Mouse (Mus musculus) adrenal gland, adult 8-10 months (tissue): ENCODE data around the gene Scrn1. TPM values are rescaled to one million over a fixed set of nuclear protein-coding genes. Genes with fewer than 3 reads are reported as not detected.
A peak's percentile ranks its signal among the peaks of the same experiment; 100 is the strongest.

Experiments used
- DNase-seq: peaks from one replicate; pipeline ENCODE4 v3.0.0; 2022
- total RNA-seq, 4 experiments: library from RNA; stranded (reverse); gene quantifications; 2 replicates each; pipeline ENCODE4 v1.2.4; 2022

Scrn1 gene
- total RNA-seq, 4 experiments from 2014 or later = 34.1 to 73.9 (median 49.6) TPM

GRCm38 (mm10) chr6:54565012-54565411 lies 1.3 kb downstream of the Scrn1 start:
- DNase-seq = no peak

DNA sequence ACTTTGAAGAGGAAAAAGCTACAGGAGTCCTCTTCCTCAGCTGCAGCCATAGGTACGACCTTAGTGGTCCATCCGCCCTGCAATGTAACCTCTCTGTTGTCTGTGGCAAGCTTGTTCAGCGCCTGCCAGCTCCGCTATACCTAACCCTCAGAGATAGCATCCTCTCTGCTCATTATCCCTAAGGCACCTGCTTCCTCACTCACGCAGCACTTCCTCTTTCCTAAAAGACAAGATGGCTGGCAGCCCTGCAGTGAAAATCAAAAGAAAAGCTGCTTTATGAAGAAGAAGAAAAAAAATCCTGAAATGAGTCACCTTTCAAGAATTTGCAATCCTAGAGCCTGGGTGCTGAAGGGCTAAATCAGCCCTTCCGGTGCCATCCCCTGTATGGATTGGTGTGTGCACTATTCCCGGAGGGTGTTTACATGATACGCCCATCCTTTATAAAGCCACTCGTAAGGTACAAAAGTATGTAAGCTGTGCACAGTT lies 1.7 kb downstream of the Scrn1 start:
- DNase-seq = no peak

DNA sequence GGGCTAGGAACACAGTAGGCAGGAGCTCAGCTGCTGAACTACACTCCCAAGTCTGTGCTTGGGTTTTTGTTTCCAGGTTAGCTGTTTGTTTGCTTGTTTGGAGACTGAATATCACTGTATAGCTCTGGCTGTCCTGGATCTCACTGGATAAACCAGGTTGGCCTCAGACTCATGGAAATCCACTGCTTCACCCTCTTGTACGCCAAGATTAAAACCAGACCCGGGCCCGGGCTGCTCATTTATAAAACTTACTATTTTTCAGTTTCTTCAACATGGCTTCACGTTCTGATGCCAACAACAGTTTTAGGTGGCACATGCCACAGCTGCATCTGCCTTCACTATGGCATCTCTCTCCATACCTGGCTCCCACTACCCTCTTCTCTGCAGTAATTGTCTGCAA lies 2.7 kb downstream of the Scrn1 start:
- DNase-seq = no peak

DNA sequence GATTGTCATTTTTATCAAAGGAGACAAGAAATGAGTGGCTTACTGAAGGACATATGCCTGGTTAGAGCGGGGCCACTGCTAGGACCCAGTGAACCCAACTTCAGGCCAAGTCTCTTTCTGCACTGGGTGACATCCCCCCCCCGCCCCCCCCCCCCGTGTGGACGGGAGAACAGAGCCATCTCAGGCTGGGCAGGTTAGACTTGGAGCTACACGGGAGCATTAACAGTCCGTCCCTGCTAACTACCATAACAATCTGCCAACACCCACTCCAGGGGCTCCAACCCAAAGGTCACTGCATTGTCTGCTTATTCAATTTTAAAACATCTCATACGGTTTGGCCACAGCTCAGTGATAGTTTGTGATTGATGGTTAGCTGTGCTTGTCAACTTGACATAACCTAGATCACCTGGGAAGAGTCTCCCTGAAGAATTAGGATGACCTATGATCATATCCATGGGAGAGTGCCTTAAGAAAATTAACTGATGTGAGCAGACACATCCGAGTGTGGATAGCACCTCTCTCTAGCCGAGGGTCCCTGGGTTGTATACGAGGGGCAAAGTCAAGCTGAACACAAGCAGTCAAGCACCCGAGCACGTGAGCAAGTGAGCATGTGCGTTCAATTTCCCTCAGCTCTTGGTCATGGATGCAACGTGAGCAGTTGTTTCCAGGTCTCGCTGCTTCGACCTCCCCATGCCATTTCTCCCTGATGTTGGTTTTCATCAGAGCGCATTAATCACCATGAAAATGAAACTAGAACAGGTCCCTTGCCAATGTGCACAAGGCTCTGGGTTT lies 4.1 kb downstream of the Scrn1 start:
- DNase-seq = no peak

- no peak for DNase-seq
These were observed 7.8 kb downstream of the Scrn1 start for GRCm38 (mm10) chr6:54558466-54558865.

- no peak for DNase-seq
These were observed 8.6 kb downstream of the Scrn1 start for GRCm38 (mm10) chr6:54557671-54558070.

DNA sequence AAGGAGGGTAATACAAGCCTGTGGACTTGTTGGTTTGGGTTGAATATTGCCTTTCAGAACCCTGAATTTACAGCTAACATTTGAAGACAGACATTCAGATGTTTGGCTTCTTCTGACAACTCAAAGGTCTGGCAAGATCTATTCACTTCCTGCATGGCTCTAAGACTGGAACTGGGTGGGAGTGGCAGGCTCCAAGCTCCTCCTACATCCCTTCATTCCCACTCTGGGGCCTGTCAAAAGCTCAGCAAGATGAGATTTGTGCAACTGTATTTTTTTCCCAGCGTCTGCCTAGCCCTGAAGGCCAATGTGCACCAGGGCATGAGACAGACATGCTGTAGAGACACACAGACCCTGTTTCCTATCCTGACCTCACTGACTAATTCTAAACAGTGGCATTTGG lies 10.5 kb downstream of the Scrn1 start:
- DNase-seq = no peak

- no peak for DNase-seq
These were observed 11.8 kb downstream of the Scrn1 start for GRCm38 (mm10) chr6:54554341-54555110.

GRCm38 (mm10) chr6:54553632-54554031 lies 12.7 kb downstream of the Scrn1 start:
- no peak for DNase-seq

DNA sequence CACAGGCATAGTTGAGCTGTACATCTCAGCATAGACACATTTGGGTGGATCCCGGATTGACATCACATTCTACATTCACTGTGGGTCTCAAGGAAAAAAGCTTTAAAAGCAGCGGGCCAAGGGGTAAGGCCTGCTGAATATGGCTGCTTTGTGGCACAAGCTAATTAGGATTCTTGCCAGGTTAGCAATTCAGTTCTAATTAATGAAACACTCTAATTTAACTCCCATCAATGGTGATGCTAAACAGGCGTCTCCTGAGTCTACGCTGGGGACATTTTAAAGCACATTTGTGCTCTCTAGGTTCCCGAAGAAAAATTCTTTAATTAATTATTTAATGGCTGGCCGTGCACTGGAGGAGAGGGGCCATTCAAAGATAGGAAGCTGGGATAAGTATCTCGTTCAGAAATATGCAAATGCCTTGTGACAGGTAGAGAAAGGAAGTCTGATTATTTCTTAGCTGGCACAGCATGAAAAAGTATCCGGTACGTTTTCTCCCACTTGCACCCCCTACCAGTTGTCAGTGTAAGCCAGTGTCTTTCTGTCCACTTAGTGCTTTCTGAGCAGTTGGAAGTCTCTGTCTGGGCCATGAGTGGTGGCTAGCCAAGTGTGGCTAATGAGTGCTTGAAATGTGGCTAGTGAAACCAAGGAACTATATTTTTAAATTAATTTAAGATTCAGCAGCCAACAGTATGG lies 13.4 kb downstream of the Scrn1 start:
- DNase-seq = no peak

DNA sequence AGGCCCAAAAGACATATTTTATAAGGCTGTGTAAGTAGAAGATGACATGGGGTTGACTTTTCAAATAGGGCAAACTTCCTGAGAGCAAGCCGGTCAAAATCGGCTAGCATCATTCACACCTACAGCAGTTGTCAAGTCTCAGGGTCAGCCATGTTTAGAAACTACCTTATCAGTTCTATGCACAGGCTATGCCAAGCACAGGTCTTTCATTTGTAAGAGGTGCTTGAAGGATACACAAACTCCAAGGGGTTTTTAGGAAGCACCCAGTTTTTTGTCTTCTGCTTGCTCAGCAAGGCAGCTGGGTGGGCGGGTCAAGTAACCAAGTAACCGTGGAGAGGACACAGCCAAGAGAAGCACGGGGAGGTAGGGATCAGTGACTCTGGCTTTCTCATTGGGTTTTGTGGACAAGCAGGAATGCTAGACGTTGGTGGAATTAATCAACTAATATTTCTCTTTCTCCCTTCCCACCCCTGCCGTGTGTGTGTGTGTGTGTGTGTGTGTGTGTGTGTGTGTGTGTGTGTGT lies 15.4 kb downstream of the Scrn1 start:
- DNase-seq = no peak

GRCm38 (mm10) chr6:54549311-54549710 lies 17.0 kb downstream of the Scrn1 start:
- DNase-seq = no peak

DNA sequence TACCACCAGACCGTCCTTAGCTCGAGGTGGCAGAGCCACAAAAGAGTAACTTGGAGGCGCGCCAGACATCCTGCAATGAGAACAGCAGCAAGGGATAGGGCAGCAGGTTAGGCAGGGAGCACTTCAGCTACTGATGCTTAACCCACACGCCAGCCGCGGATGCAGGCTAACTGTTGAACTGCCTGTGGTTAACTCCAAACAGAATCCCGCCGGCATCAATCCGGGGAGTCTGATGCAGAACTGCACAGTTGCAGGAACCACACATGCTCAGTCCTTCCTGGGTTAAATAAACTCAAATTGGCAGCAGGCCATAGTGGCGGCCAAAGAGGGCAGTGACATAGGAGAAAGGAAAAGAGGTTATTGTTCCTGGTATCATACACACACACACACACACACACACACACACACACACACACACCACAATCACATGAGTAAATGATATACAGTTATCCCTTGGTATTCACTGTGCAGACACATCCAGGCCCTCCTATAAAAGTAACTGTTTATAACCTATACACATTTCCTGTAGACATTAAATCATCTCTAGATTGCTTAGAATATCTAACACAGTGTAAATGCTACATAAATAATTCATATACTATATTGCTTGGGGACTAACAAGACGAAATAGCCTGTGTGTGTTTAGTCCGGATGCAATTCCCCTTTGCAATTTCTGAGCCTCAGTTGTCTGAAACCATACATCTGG lies 17.8 kb downstream of the Scrn1 start:
- no peak for DNase-seq

GRCm38 (mm10) chr6:54543646-54544045 lies 22.6 kb downstream of the Scrn1 start:
- DNase-seq = no peak

DNA sequence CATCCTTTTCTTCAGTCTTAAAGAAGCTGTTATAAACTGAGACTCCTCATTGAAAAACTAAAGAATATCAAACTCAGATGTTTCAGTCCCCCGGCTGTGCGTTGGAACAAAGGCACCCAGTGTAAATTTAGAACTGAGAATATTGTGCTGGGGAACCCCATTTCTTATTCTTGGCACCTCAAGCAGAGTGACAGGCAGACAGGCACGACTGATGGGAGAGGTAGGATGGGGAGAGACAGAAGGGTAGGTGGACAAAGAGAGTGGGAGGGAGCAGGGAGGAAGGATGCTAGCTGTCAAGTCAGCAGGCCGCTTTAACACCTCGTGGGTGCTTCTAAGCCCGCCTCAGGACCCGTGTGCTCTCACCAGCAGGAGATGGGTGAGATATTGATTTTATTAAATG lies 23.5 kb downstream of the Scrn1 start:
- no peak for DNase-seq

DNA sequence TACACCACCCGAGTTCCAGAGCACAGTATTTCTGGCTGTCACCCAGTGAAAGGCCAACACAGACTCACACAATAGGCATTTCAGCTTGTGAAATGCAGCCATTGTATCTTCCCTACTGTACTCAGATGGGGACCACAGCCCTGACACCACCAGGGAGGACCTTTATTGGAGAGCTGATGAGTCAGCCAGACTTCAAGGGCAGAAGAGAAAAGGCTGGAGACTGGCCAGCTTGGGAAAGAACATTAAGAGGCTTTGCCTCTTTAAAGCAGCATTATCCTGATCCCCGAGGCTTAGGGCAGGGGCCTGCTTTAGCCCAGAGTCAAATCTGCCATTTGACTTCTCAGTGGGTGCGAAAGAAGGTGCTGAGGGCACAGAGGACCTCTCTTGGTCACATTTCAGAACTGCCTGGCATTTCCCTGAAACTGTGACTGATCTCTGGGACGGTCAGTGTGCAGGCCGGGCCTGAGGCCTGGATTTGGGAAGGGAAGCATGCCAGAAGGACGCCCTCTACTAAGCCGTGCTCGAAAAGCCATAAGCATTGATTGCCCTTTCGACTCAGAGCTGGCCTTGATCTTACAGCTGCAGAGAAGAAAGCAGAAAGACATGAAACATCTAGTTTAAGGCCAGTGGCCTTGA lies 25.9 kb downstream of the Scrn1 start:
- DNase-seq = peak; percentile 86

DNA sequence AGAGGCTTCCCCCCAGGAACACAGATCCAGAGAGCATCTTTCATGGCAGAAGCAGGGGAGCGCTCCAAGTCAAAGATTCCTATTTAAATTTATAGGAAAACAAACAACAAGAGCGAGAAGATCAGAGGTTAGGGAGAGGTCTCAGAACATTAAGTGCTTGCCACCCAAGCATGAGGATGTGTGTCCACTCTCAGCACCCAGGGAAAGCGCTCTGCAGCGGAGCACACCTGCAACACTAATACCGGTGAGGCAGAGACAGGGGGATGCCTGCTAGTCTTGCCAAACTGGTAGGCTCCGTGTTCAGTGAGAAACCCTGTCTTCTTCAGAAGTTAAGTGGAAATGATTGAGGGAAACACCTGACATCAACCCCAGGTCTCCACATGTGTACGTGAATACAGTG lies 26.9 kb downstream of the Scrn1 start:
- no peak for DNase-seq

DNA sequence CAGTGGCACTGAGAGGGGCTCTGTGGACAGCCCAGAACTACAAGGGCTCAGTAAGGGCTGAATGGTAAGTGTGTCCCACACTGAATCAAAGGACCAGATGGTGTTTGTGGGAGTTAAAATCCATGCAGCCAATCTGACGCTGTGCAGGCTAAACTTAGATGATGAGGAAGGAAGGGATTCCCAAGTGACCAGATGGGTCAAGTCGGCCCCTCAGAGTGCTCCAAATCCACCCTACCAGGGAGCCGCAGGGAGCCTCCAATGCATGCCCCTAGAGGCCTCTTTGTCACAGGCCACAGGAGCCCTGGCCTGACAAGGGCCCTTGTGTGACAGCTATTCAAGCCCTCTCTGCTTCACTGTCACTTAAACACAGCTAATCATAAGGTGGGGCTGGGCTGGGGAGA lies 27.5 kb downstream of the Scrn1 start:
- no peak for DNase-seq

- DNase-seq = no peak
These were observed 29.2 kb downstream of the Scrn1 start for GRCm38 (mm10) chr6:54537053-54537452.

DNA sequence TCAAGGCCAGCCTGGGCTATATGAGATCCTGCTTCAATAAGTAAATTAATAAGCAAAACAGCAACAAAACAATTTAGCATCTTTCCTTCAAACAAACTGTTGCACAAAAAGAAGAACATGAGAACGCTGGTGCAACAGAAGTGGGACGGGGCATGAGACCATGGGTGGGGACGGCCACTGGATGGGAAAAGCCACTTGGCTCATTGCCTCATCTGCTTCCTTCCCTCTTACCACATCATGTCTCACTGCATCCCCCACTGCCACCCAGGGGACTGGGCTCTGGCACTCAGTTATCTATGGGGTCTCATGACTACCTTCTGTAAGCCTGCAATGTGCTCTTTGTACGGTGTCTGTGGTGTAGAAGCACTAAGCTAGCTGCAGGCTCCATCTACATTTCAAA lies 30.8 kb downstream of the Scrn1 start:
- DNase-seq = no peak

DNA sequence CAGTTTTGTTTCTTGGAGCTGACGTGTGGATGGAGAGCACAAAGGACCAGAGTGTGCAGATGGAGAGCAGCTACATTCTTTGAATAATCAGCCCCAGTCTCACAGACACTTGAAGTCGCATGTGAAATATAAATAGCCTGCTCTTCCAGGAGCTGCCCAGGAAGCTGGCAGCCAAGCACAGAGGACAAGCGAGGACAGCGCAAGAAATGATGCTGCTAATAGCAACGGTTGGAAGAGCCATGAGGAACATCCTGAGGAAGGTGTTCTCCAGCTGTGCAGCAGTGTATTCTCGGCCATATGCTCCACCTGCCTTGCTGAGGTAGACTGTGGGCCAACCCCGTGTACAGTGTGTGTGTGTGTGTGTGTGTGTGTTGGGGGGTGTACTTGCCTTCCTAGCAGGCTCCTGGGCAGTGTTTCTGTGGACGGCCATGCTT lies 35.2 kb downstream of the Scrn1 start:
- DNase-seq = no peak

DNA sequence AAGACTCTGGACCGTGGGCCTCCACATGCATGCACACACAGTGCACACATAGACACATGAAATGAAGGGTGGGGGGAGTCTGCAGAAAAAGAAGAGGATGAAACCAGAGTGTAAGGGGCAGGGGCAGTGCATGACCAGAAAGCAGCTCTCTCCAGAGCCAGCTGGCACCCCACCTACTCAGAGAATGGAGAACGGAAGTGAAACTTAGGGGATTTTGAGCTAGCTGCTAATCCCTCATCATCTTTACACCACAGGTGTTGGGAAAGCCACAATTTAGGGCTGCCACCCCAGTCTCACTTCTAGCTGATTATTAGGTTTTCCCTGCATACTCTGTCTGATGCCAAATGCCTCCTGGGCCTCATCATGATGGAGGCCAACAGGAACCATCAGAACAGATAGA lies 36.1 kb downstream of the Scrn1 start:
- no peak for DNase-seq
